Mouse (Mus musculus) forebrain, embryonic 15.5 days (tissue): ENCODE results near the gene Gnb1. TPM values are rescaled to one million over a fixed set of nuclear protein-coding genes. Genes with fewer than 3 reads are reported as not detected.
A peak's percentile ranks its signal among the peaks of the same experiment; 100 is the strongest.

Experiments
- ATAC-seq: fragments of 200-750 bp; cut with Nextera tagmentation; replicated peaks from 2 replicates; pipeline ENCODE4 v1.8.0; 2017; ENCODE audit warnings: mild to moderate bottlenecking, moderate TSS enrichment, moderate library complexity
- H3K27ac ChIP-seq: fragments of 300-500 bp; sonication (generic); replicated peaks from 2 replicates; pipeline ENCODE4 v1.5.1; 2015; ENCODE audit warnings: mild to moderate bottlenecking, inconsistent platforms
- H3K27me3 ChIP-seq: fragments of 300-500 bp; sonication (generic); 2 replicates; pipeline ENCODE4 v1.6.1; 2015; ENCODE audit warnings: inconsistent platforms
- H3K36me3 ChIP-seq: fragments of 300-500 bp; sonication (generic); 2 replicates; pipeline ENCODE4 v1.6.1; 2015; ENCODE audit warnings: mild to moderate bottlenecking, inconsistent platforms
- H3K4me1 ChIP-seq: fragments of 300-500 bp; sonication (generic); 2 replicates; pipeline ENCODE4 v1.6.1; 2015; ENCODE audit warnings: inconsistent platforms
- H3K4me2 ChIP-seq: fragments of 300-500 bp; sonication (generic); replicated peaks from 2 replicates; pipeline ENCODE4 v1.6.1; 2015; ENCODE audit warnings: mild to moderate bottlenecking, inconsistent platforms
- H3K4me3 ChIP-seq: fragments of 300-500 bp; sonication (generic); 2 replicates; pipeline ENCODE4 v1.5.1; 2015; ENCODE audit warnings: mild to moderate bottlenecking, inconsistent platforms
- H3K9ac ChIP-seq: fragments of 300-500 bp; sonication (generic); replicated peaks from 2 replicates; pipeline ENCODE4 v1.6.1; 2015; ENCODE audit warnings: mild to moderate bottlenecking, inconsistent platforms
- H3K9me3 ChIP-seq: fragments of 300-500 bp; sonication (generic); 2 replicates; pipeline ENCODE4 v1.6.1; 2016; ENCODE audit warnings: inconsistent platforms
- WGBS: fragments of 180-500 bp; shearing (Covaris S2); methylation state at CpG from one replicate; pipeline ENCODE4 v1.1.7; 2015; ENCODE audit warnings: mixed read lengths; 5-methylcytosine and 5-hydroxymethylcytosine counted together
- polyA plus RNA-seq: library from polyadenylated mRNA; unstranded; fragments of >200 nt; fragmentation: Nextera tagmentation; extraction: Ambion mirVana; gene quantifications from 2 replicates; pipeline ENCODE4 v1.2.1, GENCODE M21; 2015

Gnb1 gene
- polyA plus RNA-seq, 1 experiment from 2014 or later, result 1,112 TPM

- ATAC-seq, result no peak; the same call in 1 of the 2 replicates
- H3K4me3 ChIP-seq, result no peak overlapping the region
- H3K4me1 ChIP-seq, result peaks cover 28% of the 10 kb centered on the region
- 79% methylated on average over 8 of the region's 8 CpGs for WGBS
- H3K4me2 ChIP-seq, result no peak overlapping the region
- no peaks in the 10 kb centered on the region for H3K36me3 ChIP-seq
- peak overlapping the region; percentile 12; the same call in 1 of the 2 replicates for H3K27ac ChIP-seq
- H3K9ac ChIP-seq, result no peak overlapping the region
- no peaks in the 10 kb centered on the region for H3K27me3 ChIP-seq
- H3K9me3 ChIP-seq, result no peaks in the 10 kb centered on the region
Measured at GRCm38 (mm10) chr4:155488232-155489025, 2.7 kb upstream of the Gnb1 start.

- Histone ChIP-seq H3K27ac (no peak overlapping the region), H3K4me1 (peaks cover 37% of the 10 kb centered on the region), H3K36me3 (no peaks in the 10 kb centered on the region), H3K9me3 (no peaks in the 10 kb centered on the region), H3K4me3 (no peak overlapping the region), H3K9ac (no peak overlapping the region), H3K4me2 (no peak overlapping the region), H3K27me3 (no peaks in the 10 kb centered on the region)
- no peak for ATAC-seq
- WGBS, result 86% methylated on average over 9 of the region's 9 CpGs
Measured at GRCm38 (mm10) chr4:155489101-155489970, 1.8 kb upstream of the Gnb1 start.

GRCm38 (mm10) chr4:155490456-155490855, 705 bp upstream of the Gnb1 start:
- Histone ChIP-seq H3K4me3 (peak overlapping the region; percentile 98), H3K9ac (peak overlapping the region; percentile 99), H3K36me3 (no peaks in the 10 kb centered on the region), H3K27ac (peak overlapping the region; percentile 95; the same call in 1 of the 2 replicates), H3K4me1 (peaks cover 48% of the 10 kb centered on the region), H3K4me2 (peak overlapping the region; percentile 55), H3K9me3 (no peaks in the 10 kb centered on the region), H3K27me3 (no peaks in the 10 kb centered on the region)
- ATAC-seq, result 0 out of 2 replicates have a peak, but pooled peaks have one; percentile 0
- 15% methylated on average over 5 of the region's 5 CpGs for WGBS

- Histone ChIP-seq H3K4me1 (peaks cover 53% of the 10 kb centered on the region), H3K9ac (peak overlapping the region; percentile 99), H3K4me3 (peak overlapping the region; percentile 98), H3K27me3 (no peaks in the 10 kb centered on the region), H3K4me2 (peak overlapping the region; percentile 69), H3K9me3 (no peaks in the 10 kb centered on the region), H3K27ac (peak overlapping the region; percentile 95), H3K36me3 (no peaks in the 10 kb centered on the region)
- WGBS, result under 1% methylated on average over 53 of the region's 54 CpGs
- ATAC-seq, result peak; percentile 67
Measured at GRCm38 (mm10) chr4:155491529-155492130, 469 bp downstream of the Gnb1 start.

GRCm38 (mm10) chr4:155492131-155492633, 1.0 kb downstream of the Gnb1 start:
- no peak; the same call in none of the 2 replicates for ATAC-seq
- peak overlapping the region; percentile 69 for H3K4me2 ChIP-seq
- 1% methylated on average over 51 of the region's 51 CpGs for WGBS
- peak overlapping the region; percentile 99 for H3K9ac ChIP-seq
- H3K36me3 ChIP-seq, result no peaks in the 10 kb centered on the region
- H3K27me3 ChIP-seq, result no peaks in the 10 kb centered on the region
- peak overlapping the region; percentile 95 for H3K27ac ChIP-seq
- H3K4me3 ChIP-seq, result peak overlapping the region; percentile 98
- H3K9me3 ChIP-seq, result no peaks in the 10 kb centered on the region
- H3K4me1 ChIP-seq, result peaks cover 53% of the 10 kb centered on the region

- H3K9ac ChIP-seq, result no peak overlapping the region
- no peaks in the 10 kb centered on the region for H3K9me3 ChIP-seq
- H3K4me1 ChIP-seq, result peaks cover 42% of the 10 kb centered on the region
- H3K4me3 ChIP-seq, result no peak overlapping the region
- WGBS, result 63% methylated on average over 4 of the region's 4 CpGs
- H3K36me3 ChIP-seq, result no peaks in the 10 kb centered on the region
- H3K27me3 ChIP-seq, result no peaks in the 10 kb centered on the region
- ATAC-seq, result no peak
- H3K4me2 ChIP-seq, result 0 out of 2 replicates have a peak overlapping the region, but pooled peaks have one; percentile 69
- H3K27ac ChIP-seq, result peak overlapping the region; percentile 6; the same call in 1 of the 2 replicates
Measured at GRCm38 (mm10) chr4:155494891-155495290, 3.7 kb downstream of the Gnb1 start.

- Histone ChIP-seq H3K9me3 (no peaks in the 10 kb centered on the region), H3K36me3 (no peaks in the 10 kb centered on the region), H3K4me3 (no peak overlapping the region), H3K9ac (no peak overlapping the region), H3K4me2 (no peak overlapping the region), H3K27me3 (no peaks in the 10 kb centered on the region), H3K27ac (no peak overlapping the region), H3K4me1 (peaks cover 29% of the 10 kb centered on the region)
- 91% methylated on average over 3 of the region's 3 CpGs for WGBS
- ATAC-seq, result no peak
Measured at GRCm38 (mm10) chr4:155497963-155498362, 6.8 kb downstream of the Gnb1 start.

GRCm38 (mm10) chr4:155501126-155501525, 10.0 kb downstream of the Gnb1 start:
- Histone ChIP-seq H3K4me3 (no peak overlapping the region), H3K4me2 (no peak overlapping the region), H3K27me3 (no peaks in the 10 kb centered on the region), H3K4me1 (peaks cover 11% of the 10 kb centered on the region), H3K9ac (no peak overlapping the region), H3K27ac (no peak overlapping the region), H3K36me3 (no peaks in the 10 kb centered on the region), H3K9me3 (no peaks in the 10 kb centered on the region)
- ATAC-seq, result no peak
- WGBS, result 83% methylated on average over 2 of the region's 2 CpGs

- WGBS, result 55% methylated on average over 8 of the region's 8 CpGs
- no peak overlapping the region for H3K9ac ChIP-seq
- H3K36me3 ChIP-seq, result no peaks in the 10 kb centered on the region
- no peak overlapping the region for H3K27ac ChIP-seq
- no peak overlapping the region for H3K4me2 ChIP-seq
- no peak for ATAC-seq
- H3K27me3 ChIP-seq, result no peaks in the 10 kb centered on the region
- H3K9me3 ChIP-seq, result no peaks in the 10 kb centered on the region
- no peak overlapping the region for H3K4me3 ChIP-seq
- H3K4me1 ChIP-seq, result peaks cover 19% of the 10 kb centered on the region
Measured at GRCm38 (mm10) chr4:155505067-155505466, 13.9 kb downstream of the Gnb1 start.

- no peak overlapping the region for H3K9ac ChIP-seq
- peaks cover 21% of the 10 kb centered on the region for H3K4me1 ChIP-seq
- no peak for ATAC-seq
- H3K4me2 ChIP-seq, result no peak overlapping the region
- H3K27me3 ChIP-seq, result no peaks in the 10 kb centered on the region
- no peak overlapping the region for H3K4me3 ChIP-seq
- H3K9me3 ChIP-seq, result no peaks in the 10 kb centered on the region
- WGBS, result 79% methylated on average over 5 of the region's 5 CpGs
- no peak overlapping the region for H3K27ac ChIP-seq
- no peaks in the 10 kb centered on the region for H3K36me3 ChIP-seq
Measured at GRCm38 (mm10) chr4:155505671-155506295, 14.6 kb downstream of the Gnb1 start.

- Histone ChIP-seq H3K27me3 (no peaks in the 10 kb centered on the region), H3K4me2 (no peak overlapping the region), H3K36me3 (no peaks in the 10 kb centered on the region), H3K27ac (no peak overlapping the region), H3K4me3 (no peak overlapping the region), H3K4me1 (peaks cover 35% of the 10 kb centered on the region), H3K9ac (no peak overlapping the region), H3K9me3 (no peaks in the 10 kb centered on the region)
- ATAC-seq, result no peak
- WGBS, result 93% methylated on average over 4 of the region's 4 CpGs
Measured at GRCm38 (mm10) chr4:155508614-155509013, 17.5 kb downstream of the Gnb1 start.
